Mouse (Mus musculus) midbrain, embryonic 16.5 days (tissue): ENCODE results near the gene Bloc1s3. TPM values are rescaled to one million over a fixed set of nuclear protein-coding genes. Genes with fewer than 3 reads are reported as not detected.
A peak's percentile ranks its signal among the peaks of the same experiment; 100 is the strongest.
"Not testable (repeated sequence)": the region's sequence is repeated elsewhere in the genome, so short reads cannot be mapped to it uniquely, and the experiment has no call there.

ENCODE experiments used
- ATAC-seq: fragments of 200-750 bp; cut with Nextera tagmentation; 2 replicates; pipeline ENCODE4 v1.8.0; 2017; ENCODE audit warnings: moderate TSS enrichment
- H3K27ac ChIP-seq: fragments of 300-500 bp; sonication (generic); 2 replicates; pipeline ENCODE4 v1.5.1; 2014; ENCODE audit warnings: mild to moderate bottlenecking, low read length, mixed read lengths
- H3K27me3 ChIP-seq: fragments of 300-500 bp; sonication (generic); 2 replicates; pipeline ENCODE4 v1.6.1; 2014; ENCODE audit warnings: low read depth, low read length, mixed read lengths; ENCODE audit not compliant: control insufficient read depth, insufficient read depth
- H3K36me3 ChIP-seq: fragments of 300-500 bp; sonication (generic); 2 replicates; pipeline ENCODE4 v1.6.1; 2014; ENCODE audit warnings: mild to moderate bottlenecking, low read length, moderate library complexity, mixed read lengths; ENCODE audit not compliant: control insufficient read depth, insufficient read depth
- H3K4me1 ChIP-seq: fragments of 300-500 bp; sonication (generic); 2 replicates; pipeline ENCODE4 v1.6.1; 2014; ENCODE audit warnings: mild to moderate bottlenecking, low read length, mixed read lengths; ENCODE audit not compliant: control insufficient read depth, insufficient read depth
- H3K4me2 ChIP-seq: fragments of 300-500 bp; sonication (generic); 2 replicates; pipeline ENCODE4 v1.6.1; 2014; ENCODE audit warnings: mild to moderate bottlenecking, low read length, mixed read lengths
- H3K4me3 ChIP-seq: fragments of 300-500 bp; sonication (generic); 2 replicates; pipeline ENCODE4 v1.5.1; 2014; ENCODE audit warnings: low read depth, mild to moderate bottlenecking, low read length, moderate library complexity, mixed read lengths
- H3K9ac ChIP-seq: fragments of 300-500 bp; sonication (generic); 2 replicates; pipeline ENCODE4 v1.6.1; 2014; ENCODE audit warnings: low read depth, low read length, mixed read lengths
- H3K9me3 ChIP-seq: fragments of 300-500 bp; sonication (generic); replicated peaks from 2 replicates; pipeline ENCODE4 v1.6.1; 2014; ENCODE audit warnings: mild to moderate bottlenecking, low read length, mixed read lengths; ENCODE audit not compliant: control insufficient read depth, poor library complexity, severe bottlenecking
- WGBS: fragments of 180-500 bp; shearing (Covaris S2); extraction: QIAGEN DNeasy Blood & Tissue Kit; methylation state at CpG from one replicate; pipeline ENCODE4 v1.1.7; 2014; 5-methylcytosine and 5-hydroxymethylcytosine counted together
- polyA plus RNA-seq: library from polyadenylated mRNA; unstranded; fragments of >200 nt; fragmentation: Nextera tagmentation; extraction: Ambion mirVana; gene quantifications from 2 replicates; pipeline ENCODE4 v1.2.1, GENCODE M21; 2015

Gene Bloc1s3
- polyA plus RNA-seq, 1 experiment from 2014 or later: 3.9 TPM

- H3K4me2 ChIP-seq: peak overlapping the region; percentile 84
- peak overlapping the region; percentile 62 for H3K9ac ChIP-seq
- peak; percentile 74 for ATAC-seq
- no peak overlapping the region for H3K27ac ChIP-seq
- H3K27me3 ChIP-seq: peaks cover 53% of the 10 kb centered on the region
- peaks cover 24% of the 10 kb centered on the region for H3K4me1 ChIP-seq
- WGBS: 1% methylated on average over 64 of the region's 64 CpGs
- H3K36me3 ChIP-seq: no peaks in the 10 kb centered on the region
- no peaks in the 10 kb centered on the region for H3K9me3 ChIP-seq
- peak overlapping the region; percentile 39 for H3K4me3 ChIP-seq
Measured at GRCm38 (mm10) chr7:19523757-19524419, 15.7 kb upstream of the Bloc1s3 start.

- H3K9ac ChIP-seq: peak overlapping the region; percentile 48
- H3K4me3 ChIP-seq: peak overlapping the region; percentile 39
- no peaks in the 10 kb centered on the region for H3K36me3 ChIP-seq
- peaks cover 59% of the 10 kb centered on the region for H3K27me3 ChIP-seq
- peaks cover 24% of the 10 kb centered on the region for H3K4me1 ChIP-seq
- H3K27ac ChIP-seq: no peak overlapping the region
- H3K9me3 ChIP-seq: no peaks in the 10 kb centered on the region
- 10% methylated on average over 70 of the region's 72 CpGs for WGBS
- ATAC-seq: 0 out of 2 replicates have a peak, but pooled peaks have one; percentile 20
- H3K4me2 ChIP-seq: peak overlapping the region; percentile 84
Measured at GRCm38 (mm10) chr7:19523017-19523756, 15.0 kb upstream of the Bloc1s3 start.

DNA sequence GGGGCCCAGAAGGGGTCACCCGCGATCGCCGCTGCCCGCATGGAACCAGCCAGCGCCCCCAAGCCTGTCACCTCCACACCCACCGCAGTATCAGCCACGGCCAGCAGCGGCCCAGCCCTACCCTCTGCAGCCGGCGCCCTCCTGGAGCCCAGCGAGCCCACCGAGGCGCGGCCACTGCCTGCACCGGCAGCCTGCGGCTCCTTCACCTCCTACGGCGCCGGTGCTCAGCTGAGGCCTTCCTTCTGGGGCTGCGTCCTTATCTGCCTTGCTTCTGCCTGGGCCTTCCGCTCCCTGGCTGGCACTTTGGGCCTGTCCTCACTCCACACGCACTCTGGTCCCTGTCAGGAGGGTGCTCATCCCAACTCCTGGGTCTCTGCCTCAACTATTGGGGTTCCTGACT, 11.9 kb upstream of the Bloc1s3 start:
- H3K4me1 ChIP-seq: peaks cover 28% of the 10 kb centered on the region
- no peaks in the 10 kb centered on the region for H3K9me3 ChIP-seq
- H3K4me2 ChIP-seq: peak overlapping the region; percentile 52
- H3K27ac ChIP-seq: no peak overlapping the region
- 3% methylated on average over 23 of the region's 23 CpGs for WGBS
- no peaks in the 10 kb centered on the region for H3K36me3 ChIP-seq
- no peak for ATAC-seq
- peak overlapping the region; percentile 23; the same call in 1 of the 2 replicates for H3K4me3 ChIP-seq
- peaks cover 53% of the 10 kb centered on the region for H3K27me3 ChIP-seq
- H3K9ac ChIP-seq: peak overlapping the region; percentile 63

- Histone ChIP-seq H3K4me2 (peak within 1 kb of the TSS; percentile 58), H3K4me1 (peaks cover 11% of the 10 kb centered on the region), H3K4me3 (peak within 1 kb of the TSS; percentile 23), H3K9me3 (no peaks in the 10 kb centered on the region), H3K36me3 (no peaks in the 10 kb centered on the region), H3K9ac (peak within 1 kb of the TSS; percentile 65), H3K27me3 (peaks cover 40% of the 10 kb centered on the region), H3K27ac (no peak within 1 kb of the TSS)
- no peak for ATAC-seq
- 3% methylated on average over 20 of the region's 29 CpGs for WGBS
Measured at GRCm38 (mm10) chr7:19517652-19518365, 9.6 kb upstream of the Bloc1s3 start, which contains the start of gene Nkpd1. Gene Nkpd1 (plus strand): TSS chr7:19517838.

DNA sequence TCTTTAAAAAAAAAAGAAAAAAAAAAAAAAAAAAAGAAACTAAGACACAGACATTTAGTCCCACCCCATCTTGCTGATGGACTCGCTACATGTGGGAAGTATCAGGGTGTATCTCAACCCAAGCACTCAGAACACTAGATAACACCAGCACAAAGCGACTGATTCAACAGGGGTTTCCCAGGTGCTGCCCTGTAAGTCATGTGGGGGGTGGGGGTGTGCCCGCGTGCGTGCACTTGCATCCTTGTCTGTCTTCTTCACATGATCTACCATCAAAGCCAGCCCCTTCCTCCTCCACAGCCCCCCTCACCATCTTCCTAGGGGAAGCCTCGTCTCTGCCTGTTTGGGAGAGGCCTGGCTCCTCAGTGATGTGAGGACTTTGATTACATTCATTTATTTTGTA, 4.2 kb upstream of the Bloc1s3 start:
- Histone ChIP-seq H3K4me3 (no peak overlapping the region), H3K9ac (no peak overlapping the region), H3K4me2 (no peak overlapping the region), H3K27me3 (no peaks in the 10 kb centered on the region), H3K27ac (no peak overlapping the region), H3K9me3 (no peaks in the 10 kb centered on the region), H3K4me1 (peaks cover 11% of the 10 kb centered on the region), H3K36me3 (no peaks in the 10 kb centered on the region)
- no peak for ATAC-seq
- WGBS: 84% methylated on average over 6 of the region's 6 CpGs

DNA sequence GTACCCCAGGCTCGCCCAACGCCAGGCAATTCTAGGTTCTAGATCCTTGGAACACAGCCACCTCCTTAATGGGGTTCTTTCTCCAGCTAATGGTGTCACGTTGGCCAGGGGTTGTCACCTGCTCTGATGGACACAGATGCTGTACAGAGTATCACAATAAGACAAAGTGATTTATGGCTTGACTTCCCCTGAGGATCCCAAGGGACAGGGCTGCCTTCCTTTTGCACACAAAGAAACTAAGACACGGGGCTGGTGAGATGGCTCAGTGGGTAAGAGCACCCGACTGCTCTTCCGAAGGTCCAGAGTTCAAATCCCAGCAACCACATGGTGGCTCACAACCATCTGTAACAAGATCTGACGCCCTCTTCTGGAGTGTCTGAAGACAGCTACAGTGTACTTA, 3.8 kb upstream of the Bloc1s3 start:
- H3K9me3 ChIP-seq, H3K4me3 ChIP-seq, H3K27me3 ChIP-seq, H3K9ac ChIP-seq, ATAC-seq, H3K4me2 ChIP-seq, H3K36me3 ChIP-seq, H3K27ac ChIP-seq: not testable (repeated sequence)
- H3K4me1 ChIP-seq: peaks cover 12% of the 10 kb centered on the region
- 90% methylated on average over 6 of the region's 7 CpGs for WGBS

DNA sequence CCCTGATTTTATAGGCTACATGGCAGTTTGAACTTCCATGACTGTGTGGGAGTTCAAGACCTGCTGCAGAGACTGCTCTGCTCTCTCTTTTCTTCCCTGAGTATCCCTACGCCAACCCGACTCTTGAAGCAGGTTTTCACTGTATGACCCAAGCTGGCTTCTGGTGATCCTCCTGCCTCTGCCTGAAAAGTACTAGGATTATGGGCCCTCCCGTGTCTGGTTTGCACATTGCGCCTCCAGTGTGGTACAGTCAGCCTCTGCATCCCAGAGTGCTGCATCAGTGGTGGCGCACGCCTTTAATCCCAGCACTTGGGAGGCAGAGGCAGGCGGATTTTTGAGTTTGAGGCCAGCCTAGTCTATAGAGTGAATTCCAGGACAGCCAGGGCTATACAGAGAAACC, 1.6 kb upstream of the Bloc1s3 start:
- H3K9me3 ChIP-seq: no peaks in the 10 kb centered on the region
- WGBS: 95% methylated on average over 7 of the region's 7 CpGs
- H3K9ac ChIP-seq: no peak overlapping the region
- peak overlapping the region; percentile 87 for H3K4me2 ChIP-seq
- no peak overlapping the region for H3K27ac ChIP-seq
- H3K4me3 ChIP-seq: no peak overlapping the region; the same call in 1 of the 2 replicates
- H3K36me3 ChIP-seq: no peaks in the 10 kb centered on the region
- peaks cover 17% of the 10 kb centered on the region for H3K4me1 ChIP-seq
- no peak for ATAC-seq
- no peaks in the 10 kb centered on the region for H3K27me3 ChIP-seq

GRCm38 (mm10) chr7:19508924-19509568, 879 bp upstream of the Bloc1s3 start:
- ATAC-seq: peak; percentile 46
- no peaks in the 10 kb centered on the region for H3K27me3 ChIP-seq
- H3K9ac ChIP-seq: peak overlapping the region; percentile 72
- H3K4me2 ChIP-seq: peak overlapping the region; percentile 87
- H3K4me1 ChIP-seq: peaks cover 17% of the 10 kb centered on the region
- 7% methylated on average over 15 of the region's 15 CpGs for WGBS
- peak overlapping the region; percentile 71 for H3K27ac ChIP-seq
- peak overlapping the region; percentile 60 for H3K4me3 ChIP-seq
- H3K9me3 ChIP-seq: no peaks in the 10 kb centered on the region
- no peaks in the 10 kb centered on the region for H3K36me3 ChIP-seq
